Mouse (Mus musculus): ENCODE data around the gene Dusp27. TPM values are rescaled to one million over a fixed set of nuclear protein-coding genes. Genes with fewer than 3 reads are reported as not detected.

Gene Dusp27
- polyA plus RNA-seq, 1 experiment from 2014 or later = 6.4 TPM

GRCm38 (mm10) chr1:166126290-166126689 lies 1.4 kb downstream of the Dusp27 start:
- Histone ChIP-seq H3K4me2 (replicated peaks) (no peak overlapping the region), H3K36me3 (no peaks in the 10 kb centered on the region), H3K9ac (no peak overlapping the region), H3K4me1 (peaks cover 13% of the 10 kb centered on the region), H3K27ac (replicated peaks) (no peak overlapping the region), H3K9me3 (replicated peaks) (no peaks in the 10 kb centered on the region), H3K27me3 (no peaks in the 10 kb centered on the region), H3K4me3 (replicated peaks) (no peak overlapping the region)
- ATAC-seq (ENCODE audit: insufficient number of reproducible peaks, low FRiP score, low TSS enrichment, low read depth) = no peak
- WGBS = 85% methylated on average over 6 of the region's 6 CpGs

- H3K36me3 ChIP-seq = no peaks in the 10 kb centered on the region
- H3K27me3 ChIP-seq = no peaks in the 10 kb centered on the region
- peaks cover 10% of the 10 kb centered on the region for H3K4me1 ChIP-seq
- no peak overlapping the region for H3K27ac ChIP-seq (replicated peaks)
- no peak for ATAC-seq (ENCODE audit: insufficient number of reproducible peaks, low FRiP score, low TSS enrichment, low read depth)
- no peaks in the 10 kb centered on the region for H3K9me3 ChIP-seq (replicated peaks)
- H3K9ac ChIP-seq = no peak overlapping the region
- 57% methylated on average over 8 of the region's 8 CpGs for WGBS
- H3K4me2 ChIP-seq (replicated peaks) = no peak overlapping the region
- no peak overlapping the region for H3K4me3 ChIP-seq (replicated peaks)
These were observed 2.7 kb downstream of the Dusp27 start for GRCm38 (mm10) chr1:166124932-166125593.

DNA sequence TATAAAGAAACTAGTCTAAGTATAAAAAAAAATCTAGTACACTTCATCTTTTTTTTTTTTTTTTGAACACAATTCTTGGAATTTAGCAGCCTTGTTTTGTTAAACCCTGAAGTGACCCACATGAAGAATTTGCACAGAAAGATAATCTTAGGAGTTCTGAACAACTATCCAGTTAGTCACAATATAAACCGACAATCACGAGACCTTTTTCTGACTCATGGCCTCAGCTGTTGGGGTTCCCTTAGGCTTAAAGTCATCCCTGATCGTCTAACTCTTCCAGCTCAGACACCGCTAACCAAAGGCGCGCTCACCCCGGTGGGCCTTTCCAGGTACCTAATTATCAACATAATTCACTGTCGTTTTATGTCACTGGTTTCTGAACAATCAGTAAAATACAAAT lies 4.0 kb downstream of the Dusp27 start:
- no peak for ATAC-seq (ENCODE audit: insufficient number of reproducible peaks, low FRiP score, low TSS enrichment, low read depth)

DNA sequence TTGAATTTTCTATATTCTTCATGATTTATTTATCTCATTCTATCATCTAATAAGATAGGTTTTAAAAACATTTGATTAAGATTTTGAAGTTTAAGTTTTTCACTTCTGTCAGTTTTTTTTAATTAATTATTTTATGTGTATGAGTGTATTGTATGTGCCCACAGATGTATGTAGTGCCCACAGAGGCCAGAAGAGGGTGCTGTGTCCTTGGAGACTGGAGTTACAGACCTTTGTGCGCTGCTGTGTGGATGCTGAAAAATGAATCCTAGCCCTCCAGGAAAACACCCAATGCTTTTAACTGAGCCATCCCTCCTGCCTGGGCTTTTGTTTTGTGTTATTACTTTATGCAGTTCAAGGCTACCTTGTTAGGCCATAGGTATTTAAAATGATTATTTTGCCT lies 4.7 kb downstream of the Dusp27 start:
- H3K36me3 ChIP-seq = no peaks in the 10 kb centered on the region
- no peak overlapping the region for H3K4me3 ChIP-seq (replicated peaks)
- no peak overlapping the region for H3K9ac ChIP-seq
- H3K4me1 ChIP-seq = peaks cover 6% of the 10 kb centered on the region
- 94% methylated on average over 1 of the region's 1 CpGs for WGBS
- H3K27ac ChIP-seq (replicated peaks) = no peak overlapping the region
- H3K9me3 ChIP-seq (replicated peaks) = no peaks in the 10 kb centered on the region
- no peaks in the 10 kb centered on the region for H3K27me3 ChIP-seq
- ATAC-seq (ENCODE audit: insufficient number of reproducible peaks, low FRiP score, low TSS enrichment, low read depth) = no peak
- H3K4me2 ChIP-seq (replicated peaks) = no peak overlapping the region

More for the DNA sequence above, 4.0 kb downstream of the Dusp27 start:
- Histone ChIP-seq H3K27me3 (no peaks in the 10 kb centered on the region), H3K4me2 (replicated peaks) (no peak overlapping the region), H3K27ac (replicated peaks) (no peak overlapping the region), H3K9ac (no peak overlapping the region), H3K9me3 (replicated peaks) (no peaks in the 10 kb centered on the region), H3K36me3 (no peaks in the 10 kb centered on the region), H3K4me1 (peaks cover 10% of the 10 kb centered on the region), H3K4me3 (replicated peaks) (no peak overlapping the region)
- 85% methylated on average over 8 of the region's 8 CpGs for WGBS

DNA sequence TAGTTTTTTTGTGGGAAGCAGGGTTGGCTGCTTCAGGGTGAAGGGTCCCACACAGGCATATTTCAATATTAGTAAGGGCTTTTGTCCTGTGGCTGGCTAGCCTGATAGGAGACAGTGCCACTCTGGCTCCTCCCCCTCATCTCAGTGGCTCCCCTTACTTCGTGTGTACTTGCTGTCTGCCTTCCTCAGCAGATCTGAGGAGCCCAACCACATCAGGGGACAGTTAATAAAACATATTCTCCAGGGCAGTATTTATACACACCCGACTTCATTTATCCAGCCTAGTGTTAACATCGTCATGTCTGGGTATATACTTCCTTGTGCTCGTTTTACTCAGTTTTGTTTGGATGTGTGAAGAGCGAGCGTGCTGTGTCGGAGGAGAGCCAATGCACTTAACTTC lies 5.6 kb downstream of the Dusp27 start:
- H3K4me1 ChIP-seq = no peaks in the 10 kb centered on the region
- no peaks in the 10 kb centered on the region for H3K9me3 ChIP-seq (replicated peaks)
- H3K4me3 ChIP-seq (replicated peaks) = no peak overlapping the region
- 78% methylated on average over 7 of the region's 7 CpGs for WGBS
- no peak overlapping the region for H3K4me2 ChIP-seq (replicated peaks)
- no peak overlapping the region for H3K9ac ChIP-seq
- H3K27ac ChIP-seq (replicated peaks) = no peak overlapping the region
- H3K27me3 ChIP-seq = no peaks in the 10 kb centered on the region
- ATAC-seq (ENCODE audit: insufficient number of reproducible peaks, low FRiP score, low TSS enrichment, low read depth) = no peak
- H3K36me3 ChIP-seq = no peaks in the 10 kb centered on the region

DNA sequence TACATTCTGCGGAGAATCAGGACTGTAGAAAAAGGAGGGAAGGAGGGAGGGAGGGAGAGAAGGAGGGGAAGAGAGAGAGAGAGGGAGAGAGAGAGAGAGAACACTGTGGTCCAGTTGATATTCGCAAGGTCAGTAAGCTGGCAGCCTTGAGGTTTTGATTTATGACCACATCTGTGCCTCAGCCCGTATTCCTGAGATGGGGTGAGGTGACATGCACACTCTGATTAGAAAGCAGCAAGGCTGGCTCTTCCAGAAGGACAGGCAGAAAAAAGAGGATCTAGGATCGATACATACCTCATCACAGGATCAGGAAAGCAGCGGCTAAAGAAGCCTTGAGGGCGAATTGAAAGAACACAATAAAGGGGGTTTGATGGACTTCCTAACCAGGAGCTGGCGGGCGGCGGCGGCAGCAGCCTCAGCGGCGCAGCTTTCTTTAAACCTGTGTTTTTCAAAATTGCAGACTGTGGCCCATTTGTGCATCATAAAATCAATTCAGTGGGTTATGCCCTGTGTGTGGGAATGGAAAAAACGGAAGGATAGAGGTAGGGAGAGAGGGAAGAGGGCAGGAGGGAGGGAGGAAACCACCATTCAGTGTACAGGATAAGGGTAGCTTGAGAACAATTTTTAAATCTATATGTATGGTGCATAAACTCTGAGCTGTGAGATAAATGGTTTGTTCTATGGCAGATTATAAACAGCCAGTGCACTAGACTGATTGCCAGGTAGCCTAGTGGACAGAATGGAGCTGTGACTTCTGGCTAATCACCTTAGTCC lies 9.7 kb downstream of the Dusp27 start:
- H3K4me2 ChIP-seq (replicated peaks) = no peak overlapping the region
- no peak overlapping the region for H3K4me3 ChIP-seq (replicated peaks)
- no peaks in the 10 kb centered on the region for H3K36me3 ChIP-seq
- no peak for ATAC-seq (ENCODE audit: insufficient number of reproducible peaks, low FRiP score, low TSS enrichment, low read depth)
- no peak overlapping the region for H3K27ac ChIP-seq (replicated peaks)
- WGBS = 46% methylated on average over 13 of the region's 13 CpGs
- H3K27me3 ChIP-seq = no peaks in the 10 kb centered on the region
- no peaks in the 10 kb centered on the region for H3K9me3 ChIP-seq (replicated peaks)
- no peak overlapping the region for H3K9ac ChIP-seq
- no peaks in the 10 kb centered on the region for H3K4me1 ChIP-seq

DNA sequence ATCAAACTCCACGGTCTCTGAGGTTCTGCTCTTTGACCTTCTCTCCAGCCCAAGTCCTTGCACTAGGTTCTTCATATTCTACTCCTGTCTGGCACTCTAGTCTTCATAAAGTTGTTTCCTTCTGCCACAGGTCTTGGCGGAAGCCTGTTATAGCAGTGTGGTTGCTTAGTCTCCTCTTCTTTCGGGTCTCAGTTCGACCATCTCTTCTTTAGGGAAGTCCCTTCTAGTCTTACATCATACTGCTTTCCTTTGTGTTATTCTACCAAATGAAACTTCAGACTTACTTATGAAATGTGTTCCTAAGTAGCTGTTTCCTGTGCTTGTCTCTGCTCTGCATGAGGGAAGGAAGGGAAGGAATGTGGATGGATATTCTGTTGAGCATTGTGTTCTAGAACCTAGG lies 12.0 kb downstream of the Dusp27 start:
- no peaks in the 10 kb centered on the region for H3K4me1 ChIP-seq
- no peak overlapping the region for H3K9ac ChIP-seq
- H3K4me3 ChIP-seq (replicated peaks) = no peak overlapping the region
- H3K9me3 ChIP-seq (replicated peaks) = no peaks in the 10 kb centered on the region
- H3K36me3 ChIP-seq = no peaks in the 10 kb centered on the region
- H3K27ac ChIP-seq (replicated peaks) = no peak overlapping the region
- 90% methylated on average over 4 of the region's 4 CpGs for WGBS
- no peaks in the 10 kb centered on the region for H3K27me3 ChIP-seq
- ATAC-seq (ENCODE audit: insufficient number of reproducible peaks, low FRiP score, low TSS enrichment, low read depth) = no peak
- no peak overlapping the region for H3K4me2 ChIP-seq (replicated peaks)

- WGBS = 81% methylated on average over 3 of the region's 3 CpGs
- H3K4me1 ChIP-seq = no peaks in the 10 kb centered on the region
- H3K36me3 ChIP-seq = no peaks in the 10 kb centered on the region
- ATAC-seq (ENCODE audit: insufficient number of reproducible peaks, low FRiP score, low TSS enrichment, low read depth) = no peak
- H3K27ac ChIP-seq (replicated peaks) = no peak overlapping the region
- H3K9ac ChIP-seq = no peak overlapping the region
- H3K9me3 ChIP-seq (replicated peaks) = no peaks in the 10 kb centered on the region
- H3K27me3 ChIP-seq = no peaks in the 10 kb centered on the region
- no peak overlapping the region for H3K4me3 ChIP-seq (replicated peaks)
- no peak overlapping the region for H3K4me2 ChIP-seq (replicated peaks)
These were observed 12.7 kb downstream of the Dusp27 start for GRCm38 (mm10) chr1:166114986-166115385.

DNA sequence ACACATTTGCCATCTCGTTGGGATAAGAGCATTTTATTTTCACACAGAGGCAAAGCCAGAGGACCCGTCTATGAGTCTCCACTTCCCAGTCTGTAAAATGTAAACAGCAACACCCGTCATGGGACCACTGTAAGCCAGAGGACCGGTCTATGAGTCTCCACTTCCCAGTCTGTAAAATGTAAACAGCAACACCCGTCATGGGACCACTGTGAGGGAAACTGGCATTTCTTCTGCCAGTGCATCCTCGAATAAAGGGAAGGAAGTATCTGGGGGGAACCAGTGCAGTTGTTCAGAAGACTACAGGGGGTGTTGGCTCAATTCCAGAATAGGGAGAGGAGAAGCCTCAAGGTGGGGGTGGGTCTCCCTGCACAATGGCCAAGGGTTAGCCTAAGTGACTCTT lies 22.3 kb downstream of the Dusp27 start:
- H3K4me2 ChIP-seq (replicated peaks) = no peak overlapping the region
- H3K27ac ChIP-seq (replicated peaks) = no peak overlapping the region
- no peak for ATAC-seq (ENCODE audit: insufficient number of reproducible peaks, low FRiP score, low TSS enrichment, low read depth)
- no peaks in the 10 kb centered on the region for H3K4me1 ChIP-seq
- WGBS = 71% methylated on average over 6 of the region's 6 CpGs
- no peaks in the 10 kb centered on the region for H3K9me3 ChIP-seq (replicated peaks)
- H3K9ac ChIP-seq = no peak overlapping the region
- H3K4me3 ChIP-seq (replicated peaks) = no peak overlapping the region
- H3K27me3 ChIP-seq = no peaks in the 10 kb centered on the region
- H3K36me3 ChIP-seq = no peaks in the 10 kb centered on the region

- Histone ChIP-seq H3K4me3 (replicated peaks) (no peak overlapping the region), H3K4me2 (replicated peaks) (no peak overlapping the region), H3K27me3 (no peaks in the 10 kb centered on the region), H3K9me3 (replicated peaks) (no peaks in the 10 kb centered on the region; the same call in 1 of the 2 replicates), H3K36me3 (no peaks in the 10 kb centered on the region), H3K4me1 (no peaks in the 10 kb centered on the region), H3K27ac (replicated peaks) (no peak overlapping the region), H3K9ac (no peak overlapping the region)
- 83% methylated on average over 3 of the region's 3 CpGs for WGBS
- no peak for ATAC-seq (ENCODE audit: insufficient number of reproducible peaks, low FRiP score, low TSS enrichment, low read depth)
These were observed 22.9 kb downstream of the Dusp27 start for GRCm38 (mm10) chr1:166104858-166105257.

- Histone ChIP-seq H3K9ac (no peak overlapping the region), H3K27ac (replicated peaks) (no peak overlapping the region), H3K27me3 (no peaks in the 10 kb centered on the region), H3K4me1 (no peaks in the 10 kb centered on the region), H3K9me3 (replicated peaks) (no peaks in the 10 kb centered on the region; the same call in 1 of the 2 replicates), H3K4me2 (replicated peaks) (no peak overlapping the region), H3K4me3 (replicated peaks) (no peak overlapping the region), H3K36me3 (no peaks in the 10 kb centered on the region)
- ATAC-seq (ENCODE audit: insufficient number of reproducible peaks, low FRiP score, low TSS enrichment, low read depth) = no peak
- 60% methylated on average over 11 of the region's 11 CpGs for WGBS
These were observed 24.7 kb downstream of the Dusp27 start for GRCm38 (mm10) chr1:166102920-166103608.
